Comparison of ENCODE assay signal across 21 mouse cellular contexts in genomic region chr11:17188786-17189185, GRCm38 (mm10).
"Had no signal": no experiment of that assay in that cellular context is flagged by ENCODE, and none has a peak within 500 bp of the region (broad histone marks: within the 10 kb centered on the region; RNA-seq: fewer than 3 reads in every experiment).

No protein-coding gene starts in this region.

- ATAC-seq: lung, postnatal 0 days; midbrain, embryonic 15.5 days had no signal

- H3K9me3 ChIP-seq: lung, embryonic 15.5 days; megakaryocyte, embryonic 14.5 days; midbrain, embryonic 10.5 days; midbrain, embryonic 13.5 days; midbrain, embryonic 15.5 days; neural tube, embryonic 13.5 days; neural tube, embryonic 15.5 days had no signal

- H3K9ac ChIP-seq: lung, embryonic 15.5 days; midbrain, embryonic 13.5 days; midbrain, embryonic 15.5 days; neural tube, embryonic 13.5 days; neural tube, embryonic 15.5 days had no signal

- H3K27me3 ChIP-seq: lung, embryonic 15.5 days; megakaryocyte, embryonic 14.5 days; midbrain, embryonic 13.5 days; midbrain, embryonic 15.5 days; neural tube, embryonic 13.5 days; neural tube, embryonic 15.5 days had no signal

- DNase-seq: lung, adult 2 months; lung, postnatal 14 days; lung, postnatal 36 days; retina, postnatal 1 day; right cerebral cortex, adult 18-20 months; right cerebral cortex, postnatal 25 days; right cerebral cortex, postnatal 4 days; spleen, adult 18-20 months; thymus, adult 18-20 months; thymus, postnatal 14 days; thymus, postnatal 36 days had no signal

- H3K36me3 ChIP-seq: lung, embryonic 15.5 days; midbrain, embryonic 13.5 days; midbrain, embryonic 15.5 days; neural tube, embryonic 13.5 days; neural tube, embryonic 15.5 days had no signal

- H3K27ac ChIP-seq: lung, embryonic 15.5 days; macrophage; midbrain, embryonic 10.5 days; midbrain, embryonic 13.5 days; midbrain, embryonic 15.5 days; neural tube, embryonic 13.5 days; neural tube, embryonic 15.5 days had no signal

- H3K4me1 ChIP-seq: lung, embryonic 15.5 days; neural tube, embryonic 13.5 days; neural tube, embryonic 15.5 days had no signal

- H3K4me2 ChIP-seq: lung, embryonic 15.5 days; midbrain, embryonic 13.5 days; midbrain, embryonic 15.5 days; neural tube, embryonic 13.5 days; neural tube, embryonic 15.5 days had no signal

- H3K4me3 ChIP-seq: lung, embryonic 15.5 days; megakaryocyte, embryonic 14.5 days; midbrain, embryonic 10.5 days; midbrain, embryonic 13.5 days; midbrain, embryonic 15.5 days; myocyte; neural tube, embryonic 13.5 days; neural tube, embryonic 15.5 days had no signal
